Mouse (Mus musculus): ENCODE results near the gene Mrps2. TPM values are rescaled to one million over a fixed set of nuclear protein-coding genes. Genes with fewer than 3 reads are reported as not detected.

Mrps2 gene
- polyA plus RNA-seq (2012; rRNA removed): 18.3 and 21.0 TPM in 2 replicates

DNA sequence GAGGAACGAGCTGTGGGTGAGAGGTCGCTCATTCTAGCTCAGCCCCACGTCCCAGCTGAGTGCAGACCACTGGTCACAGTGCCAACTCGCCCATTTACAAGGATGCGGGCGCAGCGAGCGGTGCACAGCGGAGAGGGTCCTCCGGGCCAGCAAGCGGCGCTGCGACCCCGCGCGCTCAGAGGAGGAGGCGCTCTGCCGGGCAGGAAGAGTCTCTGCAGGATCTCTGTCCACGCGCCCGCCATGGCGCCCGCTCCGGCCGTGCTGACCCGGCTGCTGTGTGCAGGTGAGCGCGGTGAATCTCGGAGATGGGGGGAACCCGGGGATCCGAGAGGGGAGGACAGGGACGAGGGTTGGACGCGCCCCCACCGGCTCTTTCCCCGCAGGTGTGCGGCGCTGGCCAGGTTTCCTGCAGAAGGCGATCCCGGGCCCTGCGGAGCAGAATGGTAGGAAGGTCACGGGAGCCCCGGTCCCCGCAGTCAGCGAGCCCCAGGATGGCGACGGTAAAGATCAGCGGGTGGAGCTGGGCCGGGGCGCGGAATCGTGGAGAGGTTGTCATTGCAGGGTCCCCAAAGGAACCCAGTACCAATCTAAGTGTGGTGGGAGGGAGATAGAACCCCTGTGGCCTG lies at the start of gene Mrps2:
Mrps2 (plus strand) TSS at position 207 of the 626 bp plus-strand sequence.

DNA sequence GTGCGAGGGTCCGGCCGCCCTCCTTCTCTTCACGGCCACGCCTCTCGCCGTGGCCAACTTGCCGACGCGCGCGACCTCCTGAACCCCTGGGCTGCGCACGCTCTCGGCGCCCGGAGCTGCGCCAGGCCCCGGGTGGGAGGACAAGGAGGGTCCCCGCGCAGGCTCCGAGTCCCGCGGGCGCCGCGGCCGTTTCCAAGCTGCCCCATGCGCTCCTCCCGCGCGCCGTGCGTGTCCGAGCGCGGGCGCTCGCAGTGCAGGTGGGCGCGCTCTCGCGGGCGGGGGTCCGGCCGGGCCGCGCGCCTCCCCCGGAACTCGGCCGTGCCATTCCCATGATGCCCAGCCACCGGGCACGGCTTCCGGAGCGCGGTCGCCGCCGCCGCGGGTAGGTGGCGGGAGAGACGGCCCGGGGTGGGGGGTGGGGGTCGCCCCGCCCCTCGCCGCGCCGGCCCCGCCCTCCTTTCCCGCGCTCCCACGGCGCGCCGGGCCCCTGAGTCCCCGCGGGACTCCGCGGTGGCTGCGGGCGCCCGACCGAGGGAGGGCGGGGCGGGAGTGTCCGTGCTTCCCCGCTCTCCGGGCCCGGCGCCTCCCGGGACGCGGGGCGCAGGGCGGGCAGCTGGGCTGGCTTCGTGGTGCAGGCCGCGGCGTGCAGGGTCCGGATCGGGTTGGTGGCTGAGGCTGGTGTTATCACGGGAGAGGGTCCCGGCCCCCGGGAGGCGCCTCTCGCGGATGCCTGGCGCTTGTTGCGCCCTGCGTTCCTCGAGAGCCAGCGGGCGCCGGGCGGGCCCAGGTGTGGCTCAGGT lies 21.2 kb upstream of the Mrps2 start, which contains the start of gene Ppp1r26:
Ppp1r26 (plus strand) TSS at position 286 of the 800 bp plus-strand sequence.

DNA sequence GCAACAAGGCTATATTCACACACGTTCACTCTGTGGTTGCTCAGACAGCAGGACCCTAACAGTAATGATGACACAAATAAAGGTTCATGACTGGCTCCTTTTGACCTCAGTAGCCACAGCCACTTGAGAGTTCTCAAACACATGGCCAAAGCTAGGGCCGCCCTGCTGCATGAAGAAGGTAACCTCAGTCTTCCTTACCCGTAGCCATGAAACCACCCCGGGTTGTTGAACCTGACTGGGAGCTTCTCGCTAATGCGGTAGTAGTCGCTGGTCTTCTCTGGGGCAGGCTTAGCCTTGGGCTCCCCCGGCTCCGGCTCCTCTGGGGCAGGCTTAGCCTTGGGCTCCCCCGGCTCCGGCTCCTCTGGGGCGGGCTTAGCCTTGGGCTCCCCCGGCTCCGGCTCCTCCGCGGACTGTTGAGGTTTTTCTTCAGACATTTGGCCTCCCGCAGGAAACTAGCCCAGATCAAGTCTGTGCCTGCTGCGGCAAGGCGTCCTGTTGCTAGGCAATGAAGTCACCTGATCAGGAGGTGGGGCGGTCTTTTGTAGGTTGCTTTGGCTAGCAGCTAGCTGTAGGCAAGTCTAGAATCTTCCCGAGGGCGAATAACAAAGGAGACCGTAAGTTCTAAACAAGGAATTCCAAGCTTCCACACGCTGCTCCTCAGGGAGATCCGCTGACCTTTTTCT lies 1.9 kb upstream of the Mrps2 start, which contains the start of gene 1700007K13Rik:
1700007K13Rik (minus strand) TSS at position 497 of the 683 bp plus-strand sequence.

DNA sequence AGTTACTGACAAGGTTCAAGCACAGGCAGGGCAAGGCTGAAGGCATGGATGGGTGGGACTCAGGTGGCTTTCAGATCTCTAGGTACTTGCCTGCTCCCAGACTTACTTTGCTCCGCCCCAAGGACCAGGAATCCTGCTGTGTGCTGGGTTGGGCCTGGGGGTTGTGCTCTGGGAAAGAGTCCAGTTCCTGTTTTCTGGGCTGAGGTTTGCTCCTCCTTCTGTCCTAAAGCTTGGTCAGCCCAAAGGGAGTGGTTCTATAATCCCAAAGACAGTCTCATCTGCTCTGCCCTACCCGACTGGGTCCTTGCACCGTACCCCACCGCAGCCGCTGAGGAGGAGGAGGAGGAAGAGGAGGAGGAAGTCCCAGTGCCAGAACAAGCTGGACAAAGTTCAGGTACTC lies 28.8 kb downstream of the Mrps2 start, which contains the start of gene Gbgt1:
Gbgt1 (plus strand) TSS at position 221 of the 400 bp plus-strand sequence.

DNA sequence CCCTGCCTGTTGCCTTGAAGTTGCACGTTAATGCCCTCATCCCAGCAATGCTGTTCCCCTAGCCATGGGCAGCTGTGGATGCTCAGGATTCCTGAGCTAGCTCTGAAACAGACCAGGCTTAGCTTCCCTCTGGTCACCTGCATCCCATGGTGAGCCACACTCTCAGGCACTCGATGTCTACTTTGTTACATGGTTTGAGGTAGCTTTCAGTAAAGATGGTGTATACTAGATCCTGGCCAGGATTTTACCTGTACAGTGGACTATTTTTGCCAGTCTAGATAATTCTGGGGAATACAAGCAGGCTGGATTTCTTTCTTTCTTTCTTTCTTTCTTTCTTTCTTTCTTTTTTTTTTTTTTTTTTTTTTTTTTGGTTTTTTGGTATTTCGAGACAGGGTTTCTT lies 37.9 kb downstream of the Mrps2 start, which contains the start of gene Gm10134:
Gm10134 (plus strand) TSS at position 301 of the 400 bp plus-strand sequence.

DNA sequence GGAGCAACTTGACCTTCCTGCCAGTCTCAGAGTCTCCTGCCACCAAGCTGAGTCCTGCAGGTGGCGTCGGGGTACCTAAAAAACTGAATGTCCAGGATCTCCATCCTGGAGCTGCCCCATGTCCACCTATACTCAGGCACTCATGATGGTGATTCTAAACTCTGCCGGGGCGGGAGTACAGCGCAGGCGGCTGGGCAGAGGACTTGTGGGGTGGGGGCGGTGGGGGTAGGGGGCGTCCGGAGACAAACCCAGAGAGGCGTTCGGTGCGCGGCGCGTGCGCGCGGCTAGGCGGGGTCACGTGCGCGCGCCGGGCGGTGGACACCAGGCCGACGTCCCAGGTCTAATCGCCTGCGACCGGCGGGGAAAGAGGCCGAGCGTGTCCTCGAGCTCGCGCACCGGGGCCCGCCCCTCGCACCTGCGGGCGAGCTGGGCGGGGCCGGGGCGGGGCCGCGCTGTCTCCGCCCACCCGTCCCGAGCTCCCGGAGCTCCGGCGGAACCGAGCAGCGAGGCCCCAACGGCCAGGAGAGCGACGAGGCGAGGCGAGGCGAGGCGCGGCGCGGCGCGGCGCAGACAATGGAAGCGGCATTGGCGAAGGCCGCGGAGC lies 45.0 kb downstream of the Mrps2 start, which contains the start of gene Ralgds:
Ralgds (plus strand) TSS at position 328 of the 604 bp plus-strand sequence.

Other genes starting within 250 kb of the Mrps2 start
- gene Ppp1r26, start 21.3 kb upstream of the Mrps2 start, polyA plus RNA-seq (2012; rRNA removed): 0.13 and 0.16 TPM in 2 replicates
- gene 1700007K13Rik, start 1.7 kb upstream of the Mrps2 start, polyA plus RNA-seq (2012; rRNA removed): not detected in 2 replicates
- gene Gbgt1, start 28.8 kb downstream of the Mrps2 start, polyA plus RNA-seq (2012; rRNA removed): 0.27 and 0.44 TPM in 2 replicates
- gene Gm10134, start 38.0 kb downstream of the Mrps2 start, polyA plus RNA-seq (2012; rRNA removed): 0.12 TPM in 1 of 2 replicates, not detected in the other
- gene Ralgds, start 45.1 kb downstream of the Mrps2 start, polyA plus RNA-seq (2012; rRNA removed): 1.9 and 2.4 TPM in 2 replicates
- 0.05 TPM in 1 of 2 replicates, not detected in the other for gene Cel, start 95.3 kb downstream of the Mrps2 start, polyA plus RNA-seq (2012; rRNA removed)
- 12.1 and 12.9 TPM in 2 replicates for gene Gtf3c5, start 115.7 kb downstream of the Mrps2 start, polyA plus RNA-seq (2012; rRNA removed)
- gene Gfi1b, start 153.9 kb downstream of the Mrps2 start, polyA plus RNA-seq (2012; rRNA removed): 58.0 and 70.1 TPM in 2 replicates
- 5.0 and 5.8 TPM in 2 replicates for gene Tsc1, start 173.2 kb downstream of the Mrps2 start, polyA plus RNA-seq (2012; rRNA removed)
- 1.3 and 1.6 TPM in 2 replicates for gene Spaca9, start 231.7 kb downstream of the Mrps2 start, polyA plus RNA-seq (2012; rRNA removed)
- 0.11 and 0.17 TPM in 2 replicates for gene Ak8, start 232.1 kb downstream of the Mrps2 start, polyA plus RNA-seq (2012; rRNA removed)